Mouse (Mus musculus): ENCODE measurements at regions not wholly inside any gene's neighbourhood (a gene's known extent, or its start where the extent isn't known, plus 50 kb on each side); places are given as distances from the start of the nearest gene placed in this dataset.

- TF ChIP-seq REST (IDR thresholded peaks at IDR 0.05; ENCODE audit: insufficient read depth, insufficient read length) (no peak), POLR2A (IDR thresholded peaks at IDR 0.05; ENCODE audit: insufficient read length, low read depth) (no peak), CEBPB (IDR thresholded peaks at IDR 0.05; ENCODE audit: insufficient read depth, poor library complexity, severe bottlenecking) (no peak), MAX (IDR thresholded peaks at IDR 0.05; ENCODE audit: low read depth) (no peak), POLR2AphosphoS2 (IDR thresholded peaks at IDR 0.05; ENCODE audit: insufficient read length, low read depth) (no peak), E2F4 (IDR thresholded peaks at IDR 0.05; ENCODE audit: insufficient read depth) (no peak), TCF12 (IDR thresholded peaks at IDR 0.05; ENCODE audit: insufficient read depth, poor library complexity, severe bottlenecking) (no peak), MYOG (IDR thresholded peaks at IDR 0.05; ENCODE audit: control insufficient read depth in 1 of 3, insufficient read depth in 1 of 3, insufficient read length in 2 of 3, low read depth in 2 of 3) (no peak)
These were observed 320.7 kb upstream of the Clint1 start for GRCm38 (mm10) chr11:45531044-45531626.
